Mouse (Mus musculus): Measurements from ENCODE around the gene Poc1b.

DNA sequence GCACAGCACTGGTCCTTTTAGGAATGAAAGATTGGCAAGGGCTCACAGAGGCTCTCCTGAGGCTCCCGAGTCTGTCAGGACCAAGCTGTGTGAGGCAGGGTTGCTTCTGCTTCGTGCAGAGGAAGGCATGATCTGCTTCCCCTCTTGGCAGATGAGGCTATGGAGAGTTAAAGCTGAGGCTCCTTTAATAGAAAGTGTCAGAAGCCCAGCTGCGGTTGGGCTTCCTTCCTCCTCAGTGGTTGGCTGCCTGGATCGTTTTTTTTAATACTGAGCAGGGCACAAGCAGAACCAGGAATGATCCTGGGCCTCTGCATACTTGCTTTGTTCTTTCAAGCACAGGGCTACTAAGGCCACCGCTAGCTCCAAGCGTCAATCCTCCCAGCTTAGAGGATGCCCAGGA, 23.8 kb downstream of the Poc1b start:
- TF ChIP-seq POLR2A (IDR thresholded peaks at IDR 0.05; ENCODE audit: extremely low read depth, insufficient read depth, low read length) (no peak), CTCF (IDR thresholded peaks at IDR 0.05; ENCODE audit: low read depth, low read length) (no peak)
